Mouse (Mus musculus): Measurements from ENCODE around the gene Ptov1.
A peak's percentile ranks its signal among the peaks of the same experiment; 100 is the strongest.

Ptov1 gene

GRCm38 (mm10) chr7:44857905-44858304, 11.7 kb downstream of the Ptov1 start:
- no peak for DNase-seq (ENCODE audit: low spot score in 2 of 2)

GRCm38 (mm10) chr7:44857042-44857552, 12.5 kb downstream of the Ptov1 start, which contains the start of gene Pnkp:
Gene Pnkp, plus strand, starts transcription at chr7:44857139.
- peak; percentile 67 to 83 for DNase-seq (ENCODE audit: low spot score in 2 of 2)

GRCm38 (mm10) chr7:44856265-44856916, 13.2 kb downstream of the Ptov1 start:
- DNase-seq (ENCODE audit: low spot score in 2 of 2): no peak

- no peak for DNase-seq (ENCODE audit: low spot score in 2 of 2)
Observed at GRCm38 (mm10) chr7:44855036-44855435, 14.6 kb downstream of the Ptov1 start.

- peak; percentile 51 to 75 for DNase-seq (ENCODE audit: low spot score in 2 of 2)
Observed at GRCm38 (mm10) chr7:44854356-44855031, 15.1 kb downstream of the Ptov1 start.

GRCm38 (mm10) chr7:44853596-44854355, 15.8 kb downstream of the Ptov1 start:
- DNase-seq (ENCODE audit: low spot score in 2 of 2): no peak

GRCm38 (mm10) chr7:44853065-44853464, 16.5 kb downstream of the Ptov1 start:
- DNase-seq (ENCODE audit: low spot score in 2 of 2): no peak

GRCm38 (mm10) chr7:44852259-44853027, 17.1 kb downstream of the Ptov1 start:
- no peak for DNase-seq (ENCODE audit: low spot score in 2 of 2)

GRCm38 (mm10) chr7:44851625-44852234, 17.9 kb downstream of the Ptov1 start:
- DNase-seq (ENCODE audit: low spot score in 2 of 2): no peak

- DNase-seq (ENCODE audit: low spot score in 2 of 2): no peak
Observed at GRCm38 (mm10) chr7:44850789-44851624, 18.6 kb downstream of the Ptov1 start.

GRCm38 (mm10) chr7:44850146-44850545, 19.4 kb downstream of the Ptov1 start:
- DNase-seq (ENCODE audit: low spot score in 2 of 2): peak; percentile 60 to 79

- DNase-seq (ENCODE audit: low spot score in 2 of 2): peak; percentile 69 to 83
Observed at GRCm38 (mm10) chr7:44849416-44850111, 20.0 kb downstream of the Ptov1 start.

GRCm38 (mm10) chr7:44848561-44849415, 20.8 kb downstream of the Ptov1 start, which contains the start of the genes Akt1s1 and Tbc1d17:
Gene Akt1s1, plus strand, starts transcription at chr7:44848991.
Gene Tbc1d17, minus strand, starts transcription at chr7:44849079.
- peak; percentile 95 to 99 for DNase-seq (ENCODE audit: low spot score in 2 of 2)

GRCm38 (mm10) chr7:44847772-44848171, 21.8 kb downstream of the Ptov1 start:
- no peak for DNase-seq (ENCODE audit: low spot score in 2 of 2)

GRCm38 (mm10) chr7:44846804-44847203, 22.8 kb downstream of the Ptov1 start:
- no peak for DNase-seq (ENCODE audit: low spot score in 2 of 2)

GRCm38 (mm10) chr7:44845006-44845405, 24.6 kb downstream of the Ptov1 start:
- no peak for DNase-seq (ENCODE audit: low spot score in 2 of 2)

- no peak for DNase-seq (ENCODE audit: low spot score in 2 of 2)
Observed at GRCm38 (mm10) chr7:44841825-44842463, 27.6 kb downstream of the Ptov1 start.

GRCm38 (mm10) chr7:44840426-44840825, 29.2 kb downstream of the Ptov1 start:
- no peak for DNase-seq (ENCODE audit: low spot score in 2 of 2)
